Mouse (Mus musculus) megakaryocyte, embryonic 14.5 days (primary cell): ENCODE results near the gene Inpp5e. TPM values are rescaled to one million over a fixed set of nuclear protein-coding genes. Genes with fewer than 3 reads are reported as not detected.
A peak's percentile ranks its signal among the peaks of the same experiment; 100 is the strongest.

Source experiments
- H3K27me3 ChIP-seq: replicated peaks from 2 replicates; pipeline ENCODE3; 2012; ENCODE audit warnings: inconsistent platforms
- H3K36me3 ChIP-seq: replicated peaks from 2 replicates; pipeline ENCODE3; 2012; ENCODE audit warnings: low read length, inconsistent platforms, mixed read lengths
- H3K4me1 ChIP-seq: 2 replicates; pipeline ENCODE4 v1.6.1; 2012; ENCODE audit warnings: inconsistent platforms
- H3K4me3 ChIP-seq: replicated peaks from 2 replicates; pipeline ENCODE3; 2012; ENCODE audit warnings: moderate library complexity, mild to moderate bottlenecking, inconsistent platforms
- H3K9me3 ChIP-seq: 2 replicates; pipeline ENCODE4 v1.6.1; 2012; ENCODE audit warnings: inconsistent platforms
- FLI1 ChIP-seq: IDR thresholded peaks from 2 replicates; pipeline ENCODE4 v1.6.1; 2012; ENCODE audit warnings: low read length, inconsistent platforms, mixed read lengths
- GATA1 ChIP-seq: IDR thresholded peaks from 3 replicates; pipeline ENCODE4 v1.6.1; 2012; ENCODE audit warnings: mixed read lengths, low read length, inconsistent platforms, borderline replicate concordance
- polyA plus RNA-seq: library from polyadenylated mRNA; stranded (reverse); fragments of >175 nt; gene quantifications from 2 replicates; pipeline ENCODE4 v1.2.3, GENCODE M21; 2012; ENCODE audit warnings: low replicate concordance; ENCODE audit not compliant: insufficient read depth

Inpp5e gene
- polyA plus RNA-seq, 1 experiment = 6.3 TPM

DNA sequence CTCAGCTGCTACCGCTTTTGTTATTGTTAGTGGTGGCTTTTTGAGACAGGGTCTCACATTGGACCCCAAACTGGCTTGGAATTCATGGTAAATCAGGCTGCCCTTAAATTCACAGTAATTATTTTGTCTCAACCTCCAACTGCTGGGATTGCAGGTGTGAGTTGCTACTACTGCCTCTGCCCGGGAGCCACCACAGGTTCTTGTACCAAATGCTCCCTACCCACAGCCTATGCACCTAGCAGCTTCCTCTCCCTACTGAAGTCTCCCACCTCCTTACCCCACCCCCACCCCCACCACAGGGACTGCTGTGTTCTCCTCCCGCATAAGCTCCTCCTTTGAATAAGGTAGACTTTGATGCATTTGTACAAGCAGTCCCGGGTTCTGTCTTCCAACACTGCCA lies 52.8 kb downstream of the Inpp5e start:
- peaks cover 18% of the 10 kb centered on the region for H3K27me3 ChIP-seq
- TF ChIP-seq GATA1 (no peak), FLI1 (no peak)
- H3K36me3 ChIP-seq = peaks cover 58% of the 10 kb centered on the region
- H3K9me3 ChIP-seq = no peaks in the 10 kb centered on the region
- H3K4me3 ChIP-seq = no peak overlapping the region
- peaks cover 78% of the 10 kb centered on the region for H3K4me1 ChIP-seq

DNA sequence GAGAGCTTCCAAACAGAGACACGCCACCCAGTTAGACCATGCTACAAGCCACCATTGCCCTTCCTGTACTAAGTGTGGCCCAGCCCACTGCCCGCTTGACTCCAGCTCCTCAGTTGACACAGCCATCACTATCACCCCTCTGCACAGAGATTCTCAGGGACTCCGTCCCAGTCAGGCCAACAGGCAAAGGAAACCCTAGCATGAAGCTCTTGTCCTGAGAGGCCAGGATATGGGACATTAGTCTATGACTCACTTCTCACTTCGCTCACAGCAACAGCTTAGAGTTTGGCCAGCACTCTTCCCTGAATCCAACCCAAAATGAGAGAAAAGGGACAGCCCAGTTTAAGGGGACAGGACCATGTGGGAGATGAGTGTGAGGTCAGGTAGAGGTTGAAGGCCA lies 54.6 kb downstream of the Inpp5e start:
- Histone ChIP-seq H3K27me3 (peaks cover 18% of the 10 kb centered on the region), H3K4me3 (no peak overlapping the region), H3K36me3 (peaks cover 70% of the 10 kb centered on the region), H3K4me1 (peaks cover 78% of the 10 kb centered on the region), H3K9me3 (no peaks in the 10 kb centered on the region)
- TF ChIP-seq FLI1 (no peak), GATA1 (no peak)

DNA sequence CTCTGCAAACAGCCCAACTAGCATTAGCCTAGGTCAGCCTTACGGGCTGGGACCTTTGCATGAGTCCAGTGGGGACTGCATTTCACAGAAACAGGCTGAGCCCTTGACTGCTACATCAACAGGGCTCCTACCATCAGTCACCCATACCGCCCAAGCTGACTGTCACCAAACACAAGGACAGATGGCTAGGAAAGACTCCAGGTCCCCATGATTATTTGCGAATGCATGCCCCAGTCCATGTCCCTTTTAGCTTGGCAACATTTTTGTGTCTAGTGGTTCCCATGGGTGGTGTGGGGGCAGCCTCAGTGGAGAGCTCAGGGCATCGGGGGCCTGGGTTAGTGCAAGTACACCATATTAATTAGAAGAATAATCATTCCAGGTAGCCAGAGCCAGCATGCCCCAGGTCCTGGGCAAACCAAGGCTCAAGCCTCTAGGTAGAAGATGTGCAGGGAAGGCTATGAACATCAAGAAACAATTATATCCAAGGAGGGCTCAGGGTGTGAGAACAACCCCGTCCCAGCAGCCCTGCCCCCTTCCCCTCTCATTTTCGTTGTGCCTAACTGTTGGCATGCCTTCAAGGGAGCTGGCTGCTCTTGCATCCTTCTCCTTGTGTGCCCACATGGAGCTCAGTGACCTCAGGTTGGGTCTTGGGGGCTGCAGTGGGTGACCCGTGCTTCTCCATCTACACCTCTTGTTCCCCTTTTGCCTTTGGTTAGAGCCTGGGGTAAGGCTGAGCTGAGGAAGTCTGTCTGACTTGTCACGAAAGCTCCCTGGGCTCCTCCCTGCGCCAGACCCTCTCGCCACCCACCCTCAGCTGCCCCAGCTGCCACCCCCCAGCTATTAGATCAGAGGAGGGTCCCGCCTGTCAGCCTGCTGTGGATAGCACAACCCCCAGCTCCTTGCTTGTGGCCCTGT lies 55.7 kb downstream of the Inpp5e start:
- Histone ChIP-seq H3K36me3 (peaks cover 70% of the 10 kb centered on the region), H3K4me1 (peaks cover 80% of the 10 kb centered on the region), H3K9me3 (no peaks in the 10 kb centered on the region), H3K4me3 (peak overlapping the region; percentile 98), H3K27me3 (peaks cover 18% of the 10 kb centered on the region)
- TF ChIP-seq GATA1 = no peak
- TF ChIP-seq FLI1 = no peak

DNA sequence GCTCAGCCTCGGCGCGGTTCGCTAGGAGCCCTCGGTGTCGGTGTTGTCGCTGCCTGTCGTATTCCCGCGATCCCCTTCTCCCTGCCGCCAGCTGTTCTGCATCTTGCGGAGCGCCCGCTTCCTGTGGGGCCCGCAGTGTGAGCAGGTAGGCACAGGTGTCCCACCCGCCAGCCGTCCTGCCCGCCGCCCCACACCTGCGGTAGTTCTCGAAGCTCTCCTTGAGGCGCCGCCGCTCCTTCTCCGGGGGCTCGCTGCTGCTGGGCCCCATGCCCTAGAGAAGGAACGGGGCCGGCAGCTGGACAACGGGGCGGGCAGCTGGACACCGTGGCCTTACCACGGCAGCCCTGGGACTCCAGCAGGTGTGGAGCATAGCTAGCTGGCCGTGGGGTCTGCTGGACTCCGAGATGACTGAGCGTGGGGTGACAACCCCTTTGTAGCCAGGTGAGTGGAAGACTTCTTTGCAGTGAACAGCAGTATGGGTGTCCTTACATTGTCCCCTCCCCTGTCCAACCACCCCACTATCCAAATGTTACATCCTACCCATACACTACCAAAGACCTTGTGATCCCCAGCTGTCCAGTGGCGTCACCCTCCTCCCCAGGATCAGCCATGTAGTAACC lies 56.6 kb downstream of the Inpp5e start:
- TF ChIP-seq GATA1 = no peak
- no peak for TF ChIP-seq FLI1
- Histone ChIP-seq H3K9me3 (no peaks in the 10 kb centered on the region), H3K4me1 (peaks cover 83% of the 10 kb centered on the region), H3K27me3 (peaks cover 13% of the 10 kb centered on the region), H3K4me3 (peak overlapping the region; percentile 98), H3K36me3 (peaks cover 70% of the 10 kb centered on the region)

DNA sequence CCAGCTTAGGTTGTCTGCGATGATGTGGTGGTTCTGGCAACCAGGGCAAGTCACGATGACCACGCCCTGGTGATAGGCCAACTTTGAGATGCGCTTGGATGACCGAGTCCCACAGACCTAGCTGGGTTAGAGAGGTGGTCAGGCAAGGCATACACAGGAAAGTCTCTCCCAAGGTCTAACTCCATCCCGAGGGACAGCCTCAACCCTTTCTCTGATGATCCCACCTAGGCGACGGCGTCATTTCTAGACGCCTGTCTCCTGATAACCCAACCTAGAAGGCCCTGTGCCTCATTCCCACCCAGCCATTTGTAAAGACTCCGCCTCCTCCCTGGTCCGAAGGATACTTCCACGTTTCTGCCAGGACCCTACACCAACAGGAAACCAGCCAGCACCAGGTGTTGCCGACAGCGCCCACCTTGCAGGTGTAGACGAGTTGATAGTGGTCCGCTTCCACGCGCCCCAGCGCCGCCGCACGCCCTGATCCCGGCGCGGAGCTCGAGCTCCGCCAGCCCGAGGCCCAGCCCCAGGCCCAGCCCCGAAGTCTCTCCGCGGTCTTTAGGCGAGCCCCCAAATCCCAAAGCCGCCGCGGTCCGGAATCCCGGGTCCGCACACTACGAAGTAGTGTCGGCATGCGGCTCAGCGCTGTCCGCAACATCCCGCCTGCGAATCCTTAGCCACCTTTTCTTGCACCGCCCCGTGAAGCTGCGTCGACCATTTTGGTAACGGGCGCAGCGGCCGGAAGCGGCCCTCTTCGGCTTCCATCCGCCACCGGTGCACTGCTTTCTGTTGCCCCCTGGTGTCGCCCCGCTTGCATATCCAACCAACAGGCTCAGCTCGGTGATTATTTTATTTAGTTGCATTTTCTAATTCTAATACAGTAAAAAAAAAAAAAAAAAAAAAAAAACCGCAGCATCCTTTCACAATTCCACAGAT lies 57.4 kb downstream of the Inpp5e start, which contains the start of gene Dnlz:
Dnlz (minus strand) TSS at position 753 of the 933 bp plus-strand sequence.
- no peaks in the 10 kb centered on the region for H3K9me3 ChIP-seq
- no peak for TF ChIP-seq FLI1
- TF ChIP-seq GATA1 = no peak
- H3K36me3 ChIP-seq = peaks cover 70% of the 10 kb centered on the region
- H3K27me3 ChIP-seq = peaks cover 13% of the 10 kb centered on the region
- peak within 1 kb of the TSS; percentile 98 for H3K4me3 ChIP-seq
- H3K4me1 ChIP-seq = peaks cover 83% of the 10 kb centered on the region

DNA sequence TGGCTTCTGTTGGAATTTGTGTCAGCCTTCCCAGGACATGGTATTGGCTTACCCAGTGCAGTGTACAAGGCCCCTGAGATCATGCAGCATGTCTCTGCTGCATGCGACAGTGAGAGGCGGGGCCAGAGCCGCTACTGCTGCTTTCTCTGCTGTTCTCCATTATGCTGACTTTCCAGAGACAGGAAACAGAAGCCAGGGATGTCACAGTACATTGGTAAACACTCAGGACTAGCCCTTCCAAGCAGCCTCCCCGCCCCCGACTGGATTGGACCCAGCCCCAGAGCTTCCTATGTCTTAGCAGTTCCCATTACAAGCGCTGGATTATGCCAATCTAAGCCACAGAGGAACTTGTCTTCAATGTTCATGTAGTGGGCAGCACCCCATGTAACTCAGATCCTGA lies 60.8 kb downstream of the Inpp5e start:
- Histone ChIP-seq H3K9me3 (no peaks in the 10 kb centered on the region), H3K4me3 (peak overlapping the region; percentile 64), H3K27me3 (peaks cover 6% of the 10 kb centered on the region), H3K36me3 (peaks cover 75% of the 10 kb centered on the region), H3K4me1 (peaks cover 91% of the 10 kb centered on the region)
- TF ChIP-seq GATA1 = no peak
- no peak for TF ChIP-seq FLI1

Other genes with a start within 250 kb of the Inpp5e start
- not detected in 2 replicates for gene Lhx3, start 200.9 kb downstream of the Inpp5e start, polyA plus RNA-seq
- gene Qsox2, start 171.7 kb downstream of the Inpp5e start, polyA plus RNA-seq = 3.5 and 9.1 TPM in 2 replicates
- not detected in 2 replicates for gene Ccdc187, start 114.6 kb downstream of the Inpp5e start, polyA plus RNA-seq
- 39.8 and 114 TPM in 2 replicates for gene Gpsm1, start 93.7 kb downstream of the Inpp5e start, polyA plus RNA-seq
- gene Dnlz, start 57.1 kb downstream of the Inpp5e start, polyA plus RNA-seq = 34.4 and 35.3 TPM in 2 replicates
- 29.8 and 81.2 TPM in 2 replicates for gene Card9, start 48.3 kb downstream of the Inpp5e start, polyA plus RNA-seq
- gene Snapc4, start 28.6 kb downstream of the Inpp5e start, polyA plus RNA-seq = 15.8 and 18.0 TPM in 2 replicates
- gene Entr1, start 19.9 kb downstream of the Inpp5e start, polyA plus RNA-seq = 10.0 and 30.9 TPM in 2 replicates
- 110 and 172 TPM in 2 replicates for gene Pmpca, start 19.9 kb downstream of the Inpp5e start, polyA plus RNA-seq
- 7.6 and 26.1 TPM in 2 replicates for gene Sec16a, start 36.0 kb upstream of the Inpp5e start, polyA plus RNA-seq
- gene Notch1, start 107.5 kb upstream of the Inpp5e start, polyA plus RNA-seq = 1.2 and 4.2 TPM in 2 replicates
- 19.7 and 90.5 TPM in 2 replicates for gene Egfl7, start 170.8 kb upstream of the Inpp5e start, polyA plus RNA-seq
- not detected in 2 replicates for gene Gm20532, start 177.4 kb upstream of the Inpp5e start, polyA plus RNA-seq
- 34.1 and 41.8 TPM in 2 replicates for gene Agpat2, start 195.2 kb upstream of the Inpp5e start, polyA plus RNA-seq
- gene Fam69b, start 219.3 kb upstream of the Inpp5e start, polyA plus RNA-seq = 1.2 TPM in 1 of 2 replicates, not detected in the other